Mouse (Mus musculus) midbrain, postnatal 0 days (tissue): Measurements from ENCODE around the gene Ankrd24. TPM values are rescaled to one million over a fixed set of nuclear protein-coding genes. Genes with fewer than 3 reads are reported as not detected.

Experiments
- ATAC-seq: fragments of 200-750 bp; cut with Nextera tagmentation; 2 replicates; pipeline ENCODE4 v1.8.0; 2017; ENCODE audit warnings: moderate number of reproducible peaks, mild to moderate bottlenecking, moderate TSS enrichment, moderate library complexity; ENCODE audit not compliant: low FRiP score
- DNase-seq: peaks from one replicate; pipeline ENCODE4 v3.0.0-alpha.2; 2015; ENCODE audit warnings: low spot score
- H3K27ac ChIP-seq: fragments of 300-500 bp; sonication (generic); 2 replicates; pipeline ENCODE4 v1.5.1; 2014; ENCODE audit warnings: low read depth, mild to moderate bottlenecking, low read length, mixed read lengths
- H3K27me3 ChIP-seq: fragments of 300-500 bp; sonication (generic); 2 replicates; pipeline ENCODE4 v1.6.1; 2014; ENCODE audit warnings: low read length, control low read depth, mixed read lengths; ENCODE audit not compliant: insufficient read depth
- H3K36me3 ChIP-seq: fragments of 300-500 bp; sonication (generic); 2 replicates; pipeline ENCODE4 v1.6.1; 2014; ENCODE audit warnings: low read length, control low read depth, mixed read lengths; ENCODE audit not compliant: insufficient read depth
- H3K4me1 ChIP-seq: fragments of 300-500 bp; sonication (generic); 2 replicates; pipeline ENCODE4 v1.6.1; 2014; ENCODE audit warnings: mild to moderate bottlenecking, control low read depth, antibody characterized with exemption, low read length, mixed read lengths; ENCODE audit not compliant: insufficient read depth
- H3K4me2 ChIP-seq: fragments of 300-500 bp; sonication (generic); 2 replicates; pipeline ENCODE4 v1.6.1; 2014; ENCODE audit warnings: low read depth, mild to moderate bottlenecking, low read length, mixed read lengths; ENCODE audit not compliant: poor library complexity, severe bottlenecking
- H3K4me3 ChIP-seq: fragments of 300-500 bp; sonication (generic); 2 replicates; pipeline ENCODE4 v1.5.1; 2014; ENCODE audit warnings: low read depth, mild to moderate bottlenecking, low read length, moderate library complexity
- H3K9ac ChIP-seq: fragments of 300-500 bp; sonication (generic); replicated peaks from 2 replicates; pipeline ENCODE4 v1.6.1; 2014; ENCODE audit warnings: mild to moderate bottlenecking, low read length, moderate library complexity, mixed read lengths; ENCODE audit not compliant: poor library complexity, severe bottlenecking
- H3K9me3 ChIP-seq: fragments of 300-500 bp; sonication (generic); 2 replicates; pipeline ENCODE4 v1.6.1; 2016; ENCODE audit warnings: low read length, control low read depth
- CTCF ChIP-seq: IDR thresholded peaks from 2 replicates; pipeline ENCODE4 v1.5.1; 2016; ENCODE audit warnings: antibody characterized with exemption, mild to moderate bottlenecking
- WGBS: fragments of 180-500 bp; shearing (Covaris S2); extraction: QIAGEN DNeasy Blood & Tissue Kit; methylation state at CpG from one replicate; pipeline ENCODE4 v1.1.7; 2014; 5-methylcytosine and 5-hydroxymethylcytosine counted together
- polyA plus RNA-seq: library from polyadenylated mRNA; unstranded; fragments of >200 nt; fragmentation: Nextera tagmentation; extraction: Ambion mirVana; gene quantifications from 2 replicates; pipeline ENCODE4 v1.2.1, GENCODE M21; 2015
- total RNA-seq: library from RNA; depleted of rRNA; stranded (reverse); fragments of >200 nt; gene quantifications from 2 replicates; pipeline ENCODE4 v1.2.3, GENCODE M21; 2014

Ankrd24 gene
- total and polyA plus RNA-seq, 2 experiments from 2014 or later, result 14.9 to 100 TPM

DNA sequence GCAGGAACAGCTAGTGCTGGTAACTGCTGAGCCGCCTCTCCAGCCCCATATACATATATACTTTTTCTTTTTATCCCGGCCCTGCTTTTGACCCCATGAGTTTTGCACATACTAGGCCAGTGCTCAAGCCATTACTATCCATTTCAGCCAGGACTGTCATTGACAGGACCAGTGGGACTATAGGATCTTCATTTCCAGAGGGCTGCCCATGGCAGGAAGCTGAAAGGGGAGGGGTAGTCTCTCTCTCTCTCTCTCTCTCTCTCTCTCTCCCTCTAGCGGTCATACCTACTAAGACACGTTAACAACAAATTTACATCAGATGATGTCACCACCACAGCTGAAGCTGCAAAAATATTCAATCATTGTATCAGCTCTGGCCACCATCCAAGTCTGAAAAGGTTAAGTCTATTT lies 25.6 kb upstream of the Ankrd24 start:
- Histone ChIP-seq H3K4me2 (no peak overlapping the region), H3K9ac (no peak overlapping the region), H3K27me3 (peaks cover 3% of the 10 kb centered on the region; the same call in 1 of the 2 replicates), H3K36me3 (no peaks in the 10 kb centered on the region), H3K27ac (no peak overlapping the region), H3K9me3 (no peaks in the 10 kb centered on the region), H3K4me3 (no peak overlapping the region), H3K4me1 (peaks cover 7% of the 10 kb centered on the region; the same call in 1 of the 2 replicates)
- ATAC-seq (no peak), DNase-seq (peak; percentile 85)
- TF ChIP-seq CTCF, result peak; percentile 83
- 17% methylated on average over 4 of the region's 4 CpGs for WGBS

DNA sequence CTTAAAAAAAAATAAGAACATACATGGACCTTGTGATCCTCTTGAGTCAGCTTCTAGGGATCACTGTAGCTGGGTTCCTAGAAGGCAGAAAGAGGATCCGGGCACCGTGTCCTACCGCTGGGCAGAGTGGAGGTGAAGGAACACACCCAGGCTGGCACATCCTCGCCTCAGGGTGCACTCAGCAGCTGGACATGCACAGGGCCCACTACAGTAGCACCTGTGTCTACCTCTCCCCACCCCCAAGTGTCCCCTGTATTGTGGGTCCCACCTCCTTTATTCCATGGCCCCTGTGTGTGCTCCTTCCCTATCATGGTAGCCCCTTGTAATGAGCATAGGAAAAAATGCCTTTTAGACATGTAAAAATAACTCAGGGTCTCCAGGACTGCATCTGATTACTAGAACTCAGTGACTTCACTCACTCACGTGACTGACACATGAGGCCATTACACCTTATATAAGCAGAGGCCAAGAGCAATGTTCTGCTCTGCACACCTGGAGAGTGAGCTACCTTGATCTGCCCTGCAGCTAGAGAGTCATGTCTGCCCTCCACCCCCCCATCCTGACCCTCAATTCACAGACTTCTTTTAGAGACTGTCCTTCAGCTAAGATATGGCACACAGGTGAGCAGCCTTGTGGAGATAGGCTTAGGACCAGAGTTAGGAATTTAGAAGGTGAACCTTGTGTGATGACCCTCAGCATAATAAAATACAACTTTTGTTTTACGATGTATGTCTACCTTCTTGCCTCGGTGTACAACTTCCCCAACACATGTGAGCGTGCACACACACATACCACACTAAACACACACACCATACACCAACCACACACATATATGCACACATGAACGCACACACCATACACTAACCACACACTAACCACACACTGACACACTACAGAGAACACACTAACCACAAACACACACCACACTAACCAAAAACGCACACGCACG lies 24.0 kb upstream of the Ankrd24 start:
- peak overlapping the region; percentile 8; the same call in 1 of the 2 replicates for H3K4me3 ChIP-seq
- peak overlapping the region; percentile 51; the same call in 1 of the 2 replicates for H3K27ac ChIP-seq

DNA sequence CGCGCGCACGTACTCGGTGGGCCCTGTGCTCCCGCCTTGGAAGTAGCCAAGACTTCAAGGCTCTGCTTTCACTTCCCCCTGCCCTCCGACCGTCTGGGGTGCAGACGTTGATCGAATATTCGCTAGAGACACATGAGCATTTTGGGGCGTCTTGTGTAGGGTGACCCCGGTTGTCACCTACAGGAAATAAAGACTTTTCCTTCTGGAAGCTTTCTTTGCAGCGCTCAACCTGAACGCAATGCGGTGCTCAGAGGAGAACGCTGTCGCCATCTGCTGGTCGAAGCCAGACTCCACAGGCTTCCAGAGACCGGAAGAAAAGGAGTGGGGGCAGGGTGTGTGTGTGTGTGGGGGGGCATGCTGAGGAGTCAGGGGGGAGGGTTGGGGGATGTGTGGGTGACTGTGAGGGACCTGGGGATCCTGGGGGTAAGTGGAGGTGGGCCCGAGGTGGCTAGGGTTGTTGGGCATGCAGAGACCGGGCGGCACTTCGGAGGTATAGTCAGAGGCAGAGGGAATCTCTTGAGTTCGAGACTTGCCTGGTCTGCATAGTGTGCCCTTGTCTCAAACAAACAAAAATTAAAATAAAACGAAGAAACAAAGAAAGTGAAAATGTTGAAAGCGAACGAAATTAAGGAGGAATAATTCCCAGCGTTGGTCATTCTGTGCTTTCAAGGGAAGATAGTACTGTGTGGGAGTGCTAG lies 23.2 kb upstream of the Ankrd24 start:
- H3K27ac ChIP-seq, result peak overlapping the region; percentile 87
- H3K27me3 ChIP-seq, result no peaks in the 10 kb centered on the region
- no peaks in the 10 kb centered on the region for H3K9me3 ChIP-seq
- peak overlapping the region; percentile 38 for H3K4me3 ChIP-seq
- 20% methylated on average over 29 of the region's 29 CpGs for WGBS
- H3K36me3 ChIP-seq, result no peaks in the 10 kb centered on the region
- DNase-seq, result peak; percentile 95
- ATAC-seq, result peak; percentile 39
- H3K9ac ChIP-seq, result 0 out of 2 replicates have a peak overlapping the region, but pooled peaks have one; percentile 9
- H3K4me1 ChIP-seq, result peaks cover 7% of the 10 kb centered on the region; the same call in 1 of the 2 replicates
- peak overlapping the region; percentile 53 for H3K4me2 ChIP-seq
- peak; percentile 93 for TF ChIP-seq CTCF

More for the DNA sequence above, 24.0 kb upstream of the Ankrd24 start:
- no peak for DNase-seq
- TF ChIP-seq CTCF, result no peak
- whole genome bisulfite sequencing, result 81% methylated on average over 12 of the region's 12 CpGs
- H3K27me3 ChIP-seq, result no peaks in the 10 kb centered on the region
- peaks cover 7% of the 10 kb centered on the region; the same call in 1 of the 2 replicates for H3K4me1 ChIP-seq
- H3K36me3 ChIP-seq, result no peaks in the 10 kb centered on the region
- H3K9ac ChIP-seq, result no peak overlapping the region
- no peak; the same call in 1 of the 2 replicates for ATAC-seq
- H3K9me3 ChIP-seq, result no peaks in the 10 kb centered on the region
- peak overlapping the region; percentile 53 for H3K4me2 ChIP-seq

DNA sequence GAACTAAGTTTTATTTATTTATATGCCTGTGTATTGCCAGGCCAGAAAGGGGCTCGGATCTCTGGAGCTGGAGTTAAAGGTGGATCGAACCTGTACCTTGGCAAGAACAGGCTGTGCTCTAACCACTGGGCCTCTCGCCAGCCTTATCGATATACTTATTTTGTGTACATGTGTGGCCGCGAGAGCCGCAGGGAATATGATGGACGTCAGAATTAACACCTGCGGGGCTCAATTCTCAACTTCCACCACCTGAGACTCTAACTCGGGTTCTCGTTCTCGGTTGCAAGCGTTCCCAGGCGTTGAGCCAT lies 22.7 kb upstream of the Ankrd24 start:
- H3K9me3 ChIP-seq, result no peaks in the 10 kb centered on the region
- 4% methylated on average over 14 of the region's 14 CpGs for WGBS
- H3K27me3 ChIP-seq, result no peaks in the 10 kb centered on the region
- no peak for TF ChIP-seq CTCF
- ATAC-seq (peak; percentile 5; the same call in 1 of the 2 replicates), DNase-seq (no peak)
- no peaks in the 10 kb centered on the region for H3K36me3 ChIP-seq
- H3K4me1 ChIP-seq, result peaks cover 6% of the 10 kb centered on the region; the same call in 1 of the 2 replicates
- H3K27ac ChIP-seq, result peak overlapping the region; percentile 87
- H3K4me3 ChIP-seq, result peak overlapping the region; percentile 38
- H3K9ac ChIP-seq, result 0 out of 2 replicates have a peak overlapping the region, but pooled peaks have one; percentile 9
- H3K4me2 ChIP-seq, result peak overlapping the region; percentile 53

DNA sequence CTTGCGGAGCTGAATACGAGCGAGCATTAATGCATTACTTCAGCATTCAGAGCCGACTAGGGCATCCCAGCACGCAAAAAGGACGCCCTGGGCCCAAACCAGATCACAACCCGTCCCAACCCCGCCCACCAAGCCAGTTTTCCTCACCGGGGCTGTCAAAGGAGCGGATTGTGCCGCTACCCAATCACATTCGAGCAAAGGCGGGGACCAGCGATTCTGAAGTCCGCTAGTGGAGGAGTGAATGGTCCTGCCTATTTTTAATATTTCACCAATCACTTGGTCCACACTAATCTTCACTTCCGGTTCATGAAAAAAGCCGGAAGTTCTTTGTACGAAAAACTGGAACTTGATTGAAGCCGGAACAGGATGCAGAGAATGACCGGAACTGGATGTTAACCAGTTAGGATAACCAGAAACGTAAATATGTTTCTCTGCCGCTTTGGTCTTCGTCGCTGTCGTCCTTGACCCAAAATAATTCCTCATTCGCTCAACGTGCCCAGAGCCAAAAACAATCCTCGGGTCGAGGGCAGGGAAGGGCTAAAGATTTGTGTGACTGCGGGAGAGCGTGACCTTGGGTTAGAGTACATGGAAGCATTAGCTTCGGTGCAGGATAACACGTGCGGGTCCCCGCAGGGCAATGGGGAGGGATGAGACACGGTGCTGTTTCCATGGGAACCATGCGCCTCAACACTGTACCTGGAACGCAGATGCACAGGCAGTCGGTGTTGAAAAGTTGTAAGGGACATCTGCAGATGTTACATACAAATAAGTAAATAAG lies 22.2 kb upstream of the Ankrd24 start, which contains the start of gene BC025920:
Gene BC025920 (plus strand): TSS at position 297 of the 778 bp plus-strand sequence.
- peak; percentile 14; the same call in 1 of the 2 replicates for TF ChIP-seq CTCF
- Histone ChIP-seq H3K36me3 (no peaks in the 10 kb centered on the region), H3K4me1 (peaks cover 4% of the 10 kb centered on the region; the same call in 1 of the 2 replicates), H3K9me3 (no peaks in the 10 kb centered on the region), H3K9ac (peak within 1 kb of the TSS; percentile 52; the same call in 1 of the 2 replicates), H3K27me3 (no peaks in the 10 kb centered on the region), H3K27ac (peak within 1 kb of the TSS; percentile 87), H3K4me2 (peak within 1 kb of the TSS; percentile 53), H3K4me3 (peak within 1 kb of the TSS; percentile 38)
- ATAC-seq (peak; percentile 88), DNase-seq (peak; percentile 99)
- under 1% methylated on average over 39 of the region's 39 CpGs for WGBS
